Mouse (Mus musculus) urinary bladder, postnatal 36 days (tissue): Measurements from ENCODE around the gene Rtp1.
A peak's percentile ranks its signal among the peaks of the same experiment; 100 is the strongest.

Experiments
- DNase-seq, 2 experiments: peaks; one replicate each; pipeline ENCODE4 v3.0.0; 2022; ENCODE audit warnings: low spot score in 2 of 2, mixed read lengths in 1 of 2

Rtp1 gene

GRCm38 (mm10) chr16:23428647-23429319, at the start of gene Rtp1:
Gene Rtp1, plus strand, starts transcription at chr16:23429133.
- no peak for DNase-seq

DNA sequence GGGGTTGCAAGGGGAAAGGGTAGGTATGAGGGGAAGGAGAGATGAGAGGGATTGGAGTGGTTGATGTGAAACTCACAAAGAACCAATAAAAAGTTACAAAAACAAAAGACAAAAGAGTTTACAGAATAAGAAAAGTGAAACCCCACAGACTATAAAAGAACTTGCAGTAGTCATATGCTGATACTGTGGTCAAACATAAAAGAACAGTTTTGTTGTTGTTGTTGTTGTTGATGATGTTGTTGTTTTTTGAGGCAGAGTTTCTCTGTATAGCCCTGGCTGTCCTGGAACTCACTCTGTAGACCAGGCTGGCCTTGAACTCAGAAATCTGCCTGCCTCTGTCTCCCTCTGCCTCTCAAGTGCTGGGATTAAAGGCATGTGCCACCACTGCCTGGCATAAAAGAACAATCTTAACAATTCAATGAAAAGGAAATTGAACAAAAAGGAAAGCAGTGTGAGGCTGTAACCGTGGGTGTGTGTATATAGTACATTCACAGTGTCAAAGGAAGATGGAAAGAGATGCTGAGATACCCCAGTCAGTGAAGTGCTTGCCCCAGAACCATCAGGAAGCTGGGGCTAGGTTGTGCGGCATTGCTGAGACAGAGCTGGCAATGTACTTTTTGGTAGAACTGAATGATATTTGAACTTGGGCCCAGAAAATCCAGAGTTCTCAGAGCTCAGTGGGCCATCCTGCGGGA, 49.2 kb upstream of the Rtp1 start:
- no peak for DNase-seq

GRCm38 (mm10) chr16:23384304-23384703, 44.6 kb upstream of the Rtp1 start:
- no peak for DNase-seq

DNA sequence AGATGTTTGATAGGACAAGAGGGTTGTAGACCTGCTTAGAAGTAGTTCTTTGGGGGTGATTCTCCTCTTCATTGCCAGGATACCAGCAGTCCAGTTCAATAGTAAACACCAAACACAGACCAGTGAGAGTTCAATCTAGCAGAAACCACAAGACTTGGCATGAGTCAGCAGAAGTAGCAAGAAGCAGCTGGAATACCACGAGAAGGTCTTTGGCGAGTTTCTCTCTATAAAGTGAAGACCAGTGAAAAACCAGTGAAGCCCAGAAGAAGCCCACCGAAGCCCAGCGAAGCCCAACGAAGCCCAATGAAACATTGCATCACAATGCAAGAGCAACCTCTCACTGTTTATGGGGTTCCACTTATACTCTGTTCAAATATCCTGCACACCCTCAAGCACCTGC, 31.0 kb upstream of the Rtp1 start:
- no peak for DNase-seq

GRCm38 (mm10) chr16:23401463-23401862, 27.5 kb upstream of the Rtp1 start:
- DNase-seq, result no peak

GRCm38 (mm10) chr16:23401959-23402358, 27.0 kb upstream of the Rtp1 start:
- no peak for DNase-seq

- peak; percentile 69 to 75 for DNase-seq
Measured at GRCm38 (mm10) chr16:23403008-23403755, 25.8 kb upstream of the Rtp1 start.

GRCm38 (mm10) chr16:23412930-23413329, 16.0 kb upstream of the Rtp1 start:
- no peak for DNase-seq

- DNase-seq, result no peak
Measured at GRCm38 (mm10) chr16:23416261-23416656, 12.7 kb upstream of the Rtp1 start.

GRCm38 (mm10) chr16:23416657-23417293, 12.2 kb upstream of the Rtp1 start:
- no peak for DNase-seq

DNA sequence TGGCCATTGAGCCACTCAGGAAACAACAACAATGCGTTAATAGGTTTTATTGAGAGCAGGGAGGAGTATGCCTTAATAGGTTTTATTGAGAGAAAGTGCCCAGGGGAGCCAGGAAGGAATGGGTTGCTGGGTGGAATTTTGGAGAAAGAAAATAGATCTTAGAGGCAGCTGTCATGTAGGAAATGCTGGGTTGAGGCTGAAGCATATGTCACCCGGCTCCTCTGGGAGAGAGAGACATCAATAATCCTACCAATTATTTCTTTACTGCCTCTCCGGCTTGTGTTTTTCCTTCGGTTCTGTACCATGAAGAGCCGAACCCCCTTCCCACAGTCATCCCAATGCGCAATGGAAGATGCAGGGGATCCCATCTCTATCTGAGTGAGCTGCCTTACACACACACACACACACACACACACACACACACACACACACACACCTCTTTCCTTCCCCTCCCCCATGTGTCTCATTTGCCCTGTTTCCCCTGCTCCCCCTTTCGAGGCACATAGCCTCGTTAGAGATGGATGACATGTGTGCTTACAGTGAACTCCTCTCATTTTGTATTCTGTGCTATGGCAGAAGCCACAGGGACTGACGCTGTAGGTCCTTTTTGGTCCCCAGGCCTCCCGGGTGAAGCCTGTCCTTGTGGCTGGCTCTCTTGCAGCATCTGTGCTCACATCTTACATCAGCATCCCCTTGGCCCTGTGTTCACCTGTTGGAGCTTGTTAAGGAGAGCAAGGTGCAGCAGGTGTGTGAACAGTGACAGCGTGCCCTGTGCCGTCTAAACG, 11.3 kb upstream of the Rtp1 start:
- DNase-seq, result no peak

DNA sequence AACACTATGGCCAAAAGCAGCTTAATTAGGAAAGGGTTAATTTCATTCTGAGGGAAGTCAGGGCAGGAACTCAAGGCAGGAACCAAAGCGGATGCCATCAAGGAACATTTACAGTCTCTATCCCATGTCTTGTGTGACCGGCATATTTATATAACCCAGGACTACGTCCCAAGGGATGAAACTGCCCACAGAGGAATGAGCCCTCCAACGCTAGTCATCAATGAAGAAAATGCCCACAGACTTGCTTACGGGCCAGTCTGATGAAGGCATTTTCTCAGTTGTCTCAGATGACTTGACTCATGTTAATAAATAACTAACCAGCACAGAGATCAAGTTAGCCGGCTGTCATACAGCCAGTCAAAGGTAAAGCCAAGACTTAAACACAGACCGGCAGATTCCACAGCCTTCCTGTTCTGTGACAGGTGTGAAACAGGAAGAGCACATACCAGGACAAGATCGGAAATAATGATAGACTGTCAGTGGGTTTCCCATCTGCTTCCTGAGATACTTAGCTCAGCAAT, 9.3 kb upstream of the Rtp1 start:
- no peak for DNase-seq

GRCm38 (mm10) chr16:23423825-23424224, 5.1 kb upstream of the Rtp1 start:
- no peak for DNase-seq

DNA sequence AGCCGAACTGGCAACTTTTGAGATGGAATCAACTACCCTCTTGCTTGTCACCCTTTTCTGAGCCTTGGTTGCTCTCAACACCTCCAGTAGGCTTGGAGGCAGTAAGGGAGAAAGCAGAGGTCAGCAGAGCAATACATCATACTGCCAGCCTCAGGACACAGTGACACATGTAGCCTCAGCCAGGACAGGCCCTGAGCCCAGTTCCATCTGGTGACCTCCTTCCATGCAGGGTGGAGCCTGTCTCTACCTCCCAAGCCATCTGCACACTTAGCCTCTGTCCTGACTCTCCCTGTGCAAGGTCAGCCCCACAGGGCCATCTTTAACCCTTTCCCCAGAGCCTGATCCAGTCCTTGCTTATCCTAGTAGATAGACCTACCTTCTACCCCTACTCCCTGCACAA, 1.2 kb upstream of the Rtp1 start:
- no peak for DNase-seq

DNA sequence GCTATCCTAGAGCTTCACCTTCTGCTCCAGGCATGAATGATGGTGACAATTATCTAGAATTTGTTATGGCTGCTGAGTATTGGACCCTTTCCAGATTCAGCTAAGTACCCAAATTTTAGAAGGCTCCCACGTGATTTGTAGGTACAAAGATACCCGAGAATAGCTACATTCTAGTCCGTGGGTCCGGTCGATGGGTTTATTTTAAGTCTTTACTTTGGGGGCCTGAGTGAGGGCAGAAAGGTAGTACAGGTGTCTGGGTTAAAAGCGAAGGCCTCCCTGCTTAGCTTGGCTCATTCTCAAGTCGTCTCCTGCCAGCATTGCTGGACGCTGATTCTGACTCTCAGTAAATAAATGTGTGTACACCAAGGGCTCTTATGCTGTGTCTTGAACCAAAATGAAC, 1.1 kb downstream of the Rtp1 start:
- no peak for DNase-seq

GRCm38 (mm10) chr16:23437404-23438166, 8.7 kb downstream of the Rtp1 start:
- DNase-seq, result no peak

- DNase-seq, result peak in 1 of 2 experiments; percentile 44
Measured at GRCm38 (mm10) chr16:23444231-23444630, 15.3 kb downstream of the Rtp1 start.

GRCm38 (mm10) chr16:23449946-23450345, 21.0 kb downstream of the Rtp1 start:
- DNase-seq, result no peak

DNA sequence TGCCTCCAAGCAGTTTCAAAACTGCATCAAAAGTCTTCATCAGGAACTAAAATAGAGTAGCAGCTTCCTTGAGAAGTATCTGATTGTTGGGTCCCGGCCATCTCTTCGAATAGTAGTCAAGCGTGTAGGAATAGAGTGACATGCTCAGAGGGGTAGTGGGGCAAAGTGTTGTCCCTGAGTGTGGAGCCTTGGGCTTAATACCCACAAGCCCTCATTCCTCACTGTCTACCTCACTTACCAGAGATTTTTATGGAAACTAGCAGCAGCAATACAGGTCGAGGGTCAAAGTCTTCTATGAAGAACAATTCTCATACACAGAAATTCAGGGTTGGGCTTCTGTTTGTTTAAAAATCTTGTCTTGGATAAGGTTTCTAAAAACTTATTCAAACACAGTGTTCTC, 21.9 kb downstream of the Rtp1 start:
- no peak for DNase-seq

- DNase-seq, result peak; percentile 19 to 30
Measured at GRCm38 (mm10) chr16:23452476-23452875, 23.5 kb downstream of the Rtp1 start.
